Mouse (Mus musculus) MEL (cell line): Measurements from ENCODE around the gene Syt1. TPM values are rescaled to one million over a fixed set of nuclear protein-coding genes. Genes with fewer than 3 reads are reported as not detected.

ENCODE experiments used
- DNase-seq: peaks from one replicate; pipeline ENCODE4 v3.0.0; 2011; ENCODE audit warnings: low read depth, low spot score
- H3K27ac ChIP-seq: 2 replicates; pipeline ENCODE4 v1.5.1; 2012; ENCODE audit warnings: low read depth, mild to moderate bottlenecking, control low read depth, low read length, moderate library complexity; ENCODE audit not compliant: control insufficient read depth
- H3K27me3 ChIP-seq, 2 experiments: fragments of 150-350 bp in 1 of 2; sonication (generic) in 1 of 2; 2 replicates each; pipeline ENCODE4 v1.6.1; 2012; ENCODE audit warnings: low read length in 2 of 2, mild to moderate bottlenecking in 2 of 2, improper control_type of control experiment in 1 of 2, moderate library complexity in 1 of 2; ENCODE audit not compliant: insufficient read depth in 2 of 2, control insufficient read depth in 1 of 2
- H3K36me3 ChIP-seq, 2 experiments: 2 replicates each; pipeline ENCODE4 v1.6.1; 2012 to 2014; ENCODE audit warnings: low read length in 2 of 2, improper control_type of control experiment in 1 of 2, inconsistent platforms in 1 of 2, mild to moderate bottlenecking in 1 of 2; ENCODE audit not compliant: insufficient read depth in 2 of 2, control insufficient read depth in 1 of 2
- H3K4me1 ChIP-seq, 2 experiments: fragments of 150-350 bp in 1 of 2; sonication (generic) in 1 of 2; 2 replicates each; pipeline ENCODE4 v1.6.1; 2012; ENCODE audit warnings: low read length in 2 of 2, improper control_type of control experiment in 1 of 2, mild to moderate bottlenecking in 1 of 2; ENCODE audit not compliant: insufficient read depth in 2 of 2, control insufficient read depth in 1 of 2
- H3K4me3 ChIP-seq, 2 experiments: fragments of 150-350 bp in 1 of 2; sonication (generic) in 1 of 2; 2 replicates each; pipeline ENCODE4 v1.5.1; 2012; ENCODE audit warnings: low read depth in 2 of 2, low read length in 2 of 2, mild to moderate bottlenecking in 2 of 2, moderate library complexity in 2 of 2, control low read depth in 1 of 2, improper control_type of control experiment in 1 of 2; ENCODE audit not compliant: control insufficient read depth in 1 of 2, insufficient read depth in 1 of 2
- H3K79me2 ChIP-seq: 2 replicates; pipeline ENCODE4 v1.6.1; 2012; ENCODE audit warnings: mild to moderate bottlenecking, low read length, moderate library complexity; ENCODE audit not compliant: control insufficient read depth, poor library complexity, insufficient read depth
- H3K9ac ChIP-seq: 2 replicates; pipeline ENCODE4 v1.6.1; 2012; ENCODE audit warnings: low read depth, mild to moderate bottlenecking, control low read depth, low read length, moderate library complexity; ENCODE audit not compliant: control insufficient read depth, poor library complexity, severe bottlenecking
- H3K9me3 ChIP-seq: fragments of 150-350 bp; sonication (generic); replicated peaks from 2 replicates; pipeline ENCODE4 v1.6.1; 2012; ENCODE audit warnings: mild to moderate bottlenecking, low read length, improper control_type of control experiment, moderate library complexity; ENCODE audit not compliant: insufficient read depth
- BHLHE40 ChIP-seq: IDR thresholded peaks from 2 replicates; pipeline ENCODE4 v1.6.1; 2012; ENCODE audit warnings: low read depth, mild to moderate bottlenecking, inconsistent platforms, low read length, improper control_type of control experiment, borderline replicate concordance
- CHD1 ChIP-seq: IDR thresholded peaks from 2 replicates; pipeline ENCODE4 v1.6.1; 2012; ENCODE audit warnings: low read depth, mild to moderate bottlenecking, inconsistent platforms, low read length, improper control_type of control experiment
- CHD2 ChIP-seq: IDR thresholded peaks from 2 replicates; pipeline ENCODE4 v1.6.1; 2011; ENCODE audit warnings: low read length, improper control_type of control experiment
- CTCF ChIP-seq, 3 experiments: IDR thresholded peaks in 2 of 3; conservative IDR thresholded peaks in 1 of 3; 2 replicates each; pipeline ENCODE4 v1.5.1; 2011 to 2012; ENCODE audit warnings: low read length in 3 of 3, low read depth in 2 of 3, mild to moderate bottlenecking in 2 of 3, improper control_type of control experiment in 1 of 3, inconsistent platforms in 1 of 3, mixed read lengths in 1 of 3, moderate library complexity in 1 of 3; ENCODE audit not compliant: control insufficient read depth in 1 of 3, insufficient read depth in 1 of 3, poor library complexity in 1 of 3, severe bottlenecking in 1 of 3
- ELF1 ChIP-seq: IDR thresholded peaks from 2 replicates; pipeline ENCODE4 v1.6.1; 2014; ENCODE audit warnings: low read depth, mild to moderate bottlenecking, inconsistent platforms, low read length, improper control_type of control experiment, moderate library complexity
- EP300 ChIP-seq, 2 experiments: IDR thresholded peaks; 2 replicates each; pipeline ENCODE4 v1.6.1; 2011; ENCODE audit warnings: improper control_type of control experiment in 2 of 2, low read length in 2 of 2, low read depth in 1 of 2, mild to moderate bottlenecking in 1 of 2
- ETS1 ChIP-seq: IDR thresholded peaks from 2 replicates; pipeline ENCODE4 v1.6.1; 2012; ENCODE audit warnings: low read depth, mild to moderate bottlenecking, inconsistent platforms, low read length, improper control_type of control experiment, moderate library complexity
- GABPA ChIP-seq: IDR thresholded peaks from 2 replicates; pipeline ENCODE4 v1.6.1; 2012; ENCODE audit warnings: low read depth, mild to moderate bottlenecking, inconsistent platforms, low read length, improper control_type of control experiment, moderate library complexity
- HCFC1 ChIP-seq: IDR thresholded peaks from 2 replicates; pipeline ENCODE4 v1.6.1; 2012; ENCODE audit warnings: low read depth, mild to moderate bottlenecking, inconsistent platforms, low read length, improper control_type of control experiment, moderate library complexity
- JUND ChIP-seq: IDR thresholded peaks from 2 replicates; pipeline ENCODE4 v1.6.1; 2011; ENCODE audit warnings: low read depth, mild to moderate bottlenecking, improper control_type of control experiment, low read length
- MAFK ChIP-seq: IDR thresholded peaks from 2 replicates; pipeline ENCODE4 v1.6.1; 2011; ENCODE audit warnings: low read depth, mild to moderate bottlenecking, low read length, improper control_type of control experiment, borderline replicate concordance
- MAX ChIP-seq: IDR thresholded peaks from 2 replicates; pipeline ENCODE4 v1.6.1; 2011; ENCODE audit warnings: low read length, improper control_type of control experiment
- MEF2A ChIP-seq: IDR thresholded peaks from 2 replicates; pipeline ENCODE4 v1.6.1; 2014; ENCODE audit warnings: low read depth, mild to moderate bottlenecking, inconsistent platforms, low read length, improper control_type of control experiment; ENCODE audit not compliant: poor library complexity, insufficient replicate concordance, severe bottlenecking; ENCODE audit errors: extremely low read depth
- MXI1 ChIP-seq: IDR thresholded peaks from 2 replicates; pipeline ENCODE4 v1.6.1; 2011; ENCODE audit warnings: mild to moderate bottlenecking, low read depth, low read length, improper control_type of control experiment
- MYB ChIP-seq: IDR thresholded peaks from 2 replicates; pipeline ENCODE4 v1.6.1; 2011; ENCODE audit warnings: mild to moderate bottlenecking, low read depth, low read length, improper control_type of control experiment
- NRF1 ChIP-seq: IDR thresholded peaks from 2 replicates; pipeline ENCODE4 v1.6.1; 2014; ENCODE audit warnings: low read depth, mild to moderate bottlenecking, inconsistent platforms, low read length, improper control_type of control experiment, moderate library complexity; ENCODE audit not compliant: poor library complexity, insufficient read depth, severe bottlenecking
- POLR2A ChIP-seq, 2 experiments: IDR thresholded peaks; 2 replicates each; pipeline ENCODE4 v1.6.1; 2011 to 2012; ENCODE audit warnings: low read length in 2 of 2, mild to moderate bottlenecking in 2 of 2, control low read depth in 1 of 2, improper control_type of control experiment in 1 of 2, low read depth in 1 of 2, moderate library complexity in 1 of 2; ENCODE audit not compliant: control insufficient read depth in 1 of 2, insufficient read depth in 1 of 2, poor library complexity in 1 of 2
- POLR2AphosphoS2 ChIP-seq: IDR thresholded peaks from 2 replicates; pipeline ENCODE4 v1.6.1; 2011; ENCODE audit warnings: low read length, improper control_type of control experiment
- RAD21 ChIP-seq: IDR thresholded peaks from 2 replicates; pipeline ENCODE4 v1.6.1; 2011; ENCODE audit warnings: mild to moderate bottlenecking, low read depth, low read length, improper control_type of control experiment
- RCOR1 ChIP-seq: IDR thresholded peaks from 2 replicates; pipeline ENCODE4 v1.6.1; 2012; ENCODE audit warnings: low read depth, mild to moderate bottlenecking, inconsistent platforms, low read length, improper control_type of control experiment
- SIN3A ChIP-seq: IDR thresholded peaks from 2 replicates; pipeline ENCODE4 v1.6.1; 2012; ENCODE audit warnings: low read length, improper control_type of control experiment, inconsistent platforms
- SMC3 ChIP-seq: IDR thresholded peaks from 2 replicates; pipeline ENCODE4 v1.6.1; 2011; ENCODE audit warnings: low read depth, low read length, improper control_type of control experiment
- TAL1 ChIP-seq: IDR thresholded peaks from 2 replicates; pipeline ENCODE4 v1.6.1; 2012; ENCODE audit warnings: mild to moderate bottlenecking, inconsistent platforms, low read length, moderate library complexity, mixed read lengths
- UBTF ChIP-seq: IDR thresholded peaks from 2 replicates; pipeline ENCODE4 v1.6.1; 2012; ENCODE audit warnings: low read depth, mild to moderate bottlenecking, inconsistent platforms, low read length, improper control_type of control experiment, moderate library complexity, borderline replicate concordance; ENCODE audit not compliant: insufficient read depth
- USF1 ChIP-seq: IDR thresholded peaks from 2 replicates; pipeline ENCODE4 v1.6.1; 2014; ENCODE audit warnings: low read depth, mild to moderate bottlenecking, inconsistent platforms, low read length, improper control_type of control experiment, moderate library complexity
- ZKSCAN1 ChIP-seq: IDR thresholded peaks from 2 replicates; pipeline ENCODE4 v1.6.1; 2012; ENCODE audit warnings: low read depth, mild to moderate bottlenecking, inconsistent platforms, low read length, improper control_type of control experiment, moderate library complexity
- polyA plus RNA-seq, 2 experiments: library from polyadenylated mRNA; stranded (reverse) in 1 of 2; unstranded in 1 of 2; fragments of >175 nt in 1 of 2; fragments of >200 nt in 1 of 2; gene quantifications; 2 replicates each; pipeline versions ENCODE4 v1.2.1 to v1.2.4; 2012; ENCODE audit warnings: low replicate concordance in 2 of 2, low read depth in 1 of 2; ENCODE audit not compliant: insufficient read length in 2 of 2, insufficient read depth in 1 of 2, missing spikeins in 1 of 2
- total RNA-seq: library from RNA; depleted of rRNA; stranded (reverse); fragments of 300-350 nt; gene quantifications from 2 replicates; pipeline ENCODE4 v1.2.3, GENCODE M21; 2012

Syt1 gene
- total and polyA plus RNA-seq, 3 experiments, result not detected

GRCm38 (mm10) chr10:108837434-108837833, 173.3 kb downstream of the Syt1 start:
- no peak overlapping the region for H3K27ac ChIP-seq
- H3K9ac ChIP-seq, result no peak overlapping the region
- H3K4me1 ChIP-seq, result no peaks in the 10 kb centered on the region
- no peak for DNase-seq
- no peak overlapping the region for H3K4me3 ChIP-seq
- H3K79me2 ChIP-seq, result no peaks in the 10 kb centered on the region
- TF ChIP-seq JUND (no peak), CHD1 (no peak), ETS1 (no peak), POLR2AphosphoS2 (no peak), UBTF (no peak)
- H3K27me3 ChIP-seq, result no peaks in the 10 kb centered on the region
- no peaks in the 10 kb centered on the region for H3K36me3 ChIP-seq
- no peaks in the 10 kb centered on the region for H3K9me3 ChIP-seq

- Histone ChIP-seq H3K9me3 (no peaks in the 10 kb centered on the region), H3K4me1 (no peaks in the 10 kb centered on the region), H3K9ac (no peak overlapping the region), H3K27me3 (no peaks in the 10 kb centered on the region), H3K27ac (no peak overlapping the region), H3K4me3 (no peak overlapping the region), H3K36me3 (no peaks in the 10 kb centered on the region), H3K79me2 (no peaks in the 10 kb centered on the region)
- no peak for DNase-seq
- TF ChIP-seq MAX, result no peak
- TF ChIP-seq BHLHE40, result no peak
- no peak for TF ChIP-seq POLR2A (IDR thresholded peaks at IDR 0.05; ENCODE audit: control insufficient read depth in 1 of 2, insufficient read depth in 1 of 2, low read depth in 1 of 2, low read length in 2 of 2, poor library complexity in 1 of 2)
- TF ChIP-seq SIN3A, result no peak
- TF ChIP-seq MXI1, result no peak
- TF ChIP-seq HCFC1, result no peak
- no peak for TF ChIP-seq ETS1
- TF ChIP-seq MAFK, result no peak
These were observed 178.5 kb downstream of the Syt1 start for GRCm38 (mm10) chr10:108832248-108832647.

DNA sequence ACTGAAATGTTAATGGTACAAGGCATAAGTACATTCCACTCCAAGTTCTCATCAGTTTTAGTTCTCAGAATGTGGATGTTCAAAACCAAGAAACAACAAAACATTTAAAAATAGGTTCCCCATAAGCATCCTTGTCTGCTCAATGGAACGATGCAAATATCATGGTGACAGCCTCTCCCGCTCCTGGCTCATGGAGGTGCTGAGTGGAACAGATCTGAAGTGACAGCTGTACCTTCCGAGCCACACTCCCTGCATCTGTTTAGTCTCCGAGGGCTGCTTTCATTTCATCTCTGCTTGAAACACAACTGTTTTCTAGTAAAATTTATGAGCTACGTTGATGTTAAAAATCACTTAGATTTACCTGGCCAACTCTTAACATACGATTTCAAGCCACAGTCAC, 179.0 kb downstream of the Syt1 start:
- Histone ChIP-seq H3K9ac (no peak overlapping the region), H3K27ac (no peak overlapping the region), H3K9me3 (no peaks in the 10 kb centered on the region), H3K36me3 (no peaks in the 10 kb centered on the region), H3K27me3 (no peaks in the 10 kb centered on the region), H3K79me2 (no peaks in the 10 kb centered on the region), H3K4me1 (no peaks in the 10 kb centered on the region), H3K4me3 (peak overlapping the region in 1 of 2 experiments; percentile 58; a peak in 2 of 4 replicates)
- no peak for DNase-seq
- no peak for TF ChIP-seq MAFK
- TF ChIP-seq MYB, result no peak
- TF ChIP-seq RAD21, result no peak
- no peak for TF ChIP-seq GABPA
- no peak for TF ChIP-seq MXI1
- TF ChIP-seq ELF1, result no peak
- no peak for TF ChIP-seq CTCF (IDR thresholded peaks at IDR 0.05 in 2 of 3, conservative IDR thresholded peaks at IDR 0.05 in 1 of 3; ENCODE audit: control insufficient read depth in 1 of 3, insufficient read depth in 1 of 3, low read depth in 2 of 3, low read length in 3 of 3, poor library complexity in 1 of 3, severe bottlenecking in 1 of 3)
- no peak for TF ChIP-seq SMC3
- no peak for TF ChIP-seq NRF1
- TF ChIP-seq RCOR1, result no peak
- no peak for TF ChIP-seq MEF2A
- no peak for TF ChIP-seq JUND
- TF ChIP-seq EP300 (IDR thresholded peaks at IDR 0.05; ENCODE audit: low read depth in 1 of 2, low read length in 2 of 2), result no peak
- no peak for TF ChIP-seq ZKSCAN1
- TF ChIP-seq CHD2, result no peak
- TF ChIP-seq TAL1, result no peak
- no peak for TF ChIP-seq USF1
- no peak for TF ChIP-seq POLR2A (IDR thresholded peaks at IDR 0.05; ENCODE audit: control insufficient read depth in 1 of 2, insufficient read depth in 1 of 2, low read depth in 1 of 2, low read length in 2 of 2, poor library complexity in 1 of 2)
